Mouse (Mus musculus) lung, adult 2 months (tissue): ENCODE results near the gene Tuba8.

ENCODE experiments used
- CTCF ChIP-seq: fragments of 200-500 bp; IDR thresholded peaks from 2 replicates; pipeline ENCODE4 v1.5.1; 2011; ENCODE audit warnings: mild to moderate bottlenecking, low read length, control low read depth; ENCODE audit not compliant: insufficient read depth
- POLR2A ChIP-seq: fragments of 200-500 bp; IDR thresholded peaks from 2 replicates; pipeline ENCODE4 v1.6.1; 2011; ENCODE audit warnings: low read depth, mild to moderate bottlenecking, control low read depth, low read length, borderline replicate concordance; ENCODE audit errors: extremely low read depth

DNA sequence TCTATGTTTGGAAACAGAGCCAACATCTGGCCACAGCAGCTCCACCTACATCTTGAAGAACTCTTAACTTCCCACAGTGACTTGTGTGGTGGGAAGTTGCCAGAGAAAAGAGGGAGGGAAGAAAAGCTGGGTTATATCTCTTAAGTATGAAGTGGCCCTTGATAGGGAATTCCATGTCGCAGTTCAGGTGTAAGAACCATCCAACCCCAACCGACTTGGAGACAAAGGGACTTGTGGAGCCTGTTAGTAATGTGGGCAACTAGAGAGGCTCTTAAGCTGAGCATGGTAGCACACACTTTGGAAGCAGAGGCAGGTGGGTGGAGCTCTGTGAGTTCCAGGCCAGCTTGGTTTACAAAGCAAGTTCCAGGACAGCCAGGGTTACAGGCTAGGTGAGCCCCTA, 912 bp upstream of the Tuba8 start:
- TF ChIP-seq CTCF (no peak), POLR2A (no peak)
